Mouse (Mus musculus) Patski (cell line): ENCODE results near the gene Prim1. TPM values are rescaled to one million over a fixed set of nuclear protein-coding genes. Genes with fewer than 3 reads are reported as not detected.

Experiments
- ATAC-seq: fragments of 100-300 bp; one replicate; pipeline ENCODE4 v1.8.0; 2021
- CTCF ChIA-PET: fragments of 350-600 bp; sonication (Branson Sonifier 250); formaldehyde crosslinking; loops from one replicate; lab custom pipeline; 2022; ENCODE audit warnings: inconsistent platforms; lab: Charles Lee
- POLR2A ChIA-PET: fragments of 350-600 bp; sonication (Branson Sonifier 250); formaldehyde crosslinking; loops from one replicate; lab custom pipeline; 2022; ENCODE audit warnings: antibody characterized with exemption, inconsistent platforms; lab: Charles Lee
- DNase-seq: peaks from one replicate; pipeline ENCODE4 v3.0.0-alpha.2; 2011; ENCODE audit warnings: low read depth, low spot score
- H3K27me3 ChIP-seq: fragments of 371-371 bp; one replicate; pipeline ENCODE4 v1.5.1; 2021
- CTCF ChIP-seq: fragments of 100-300 bp; IDR thresholded peaks from one replicate; pipeline ENCODE4 v1.5.1; 2021
- in situ Hi-C: fragments of 300-500 bp; cut with MboI; formaldehyde crosslinking; loops from 3 replicates; pipeline ENCODE4 v1.11.1; 2018; ENCODE audit warnings: low pct_unique_long_range_greater_than_20kb, mixed read lengths
- polyA plus RNA-seq: library from polyadenylated mRNA; unstranded; gene quantifications from one replicate; pipeline ENCODE4 v1.2.3, GENCODE M21; 2021

Prim1 gene
- polyA plus RNA-seq, 1 experiment from 2014 or later, result 28.4 TPM

DNA sequence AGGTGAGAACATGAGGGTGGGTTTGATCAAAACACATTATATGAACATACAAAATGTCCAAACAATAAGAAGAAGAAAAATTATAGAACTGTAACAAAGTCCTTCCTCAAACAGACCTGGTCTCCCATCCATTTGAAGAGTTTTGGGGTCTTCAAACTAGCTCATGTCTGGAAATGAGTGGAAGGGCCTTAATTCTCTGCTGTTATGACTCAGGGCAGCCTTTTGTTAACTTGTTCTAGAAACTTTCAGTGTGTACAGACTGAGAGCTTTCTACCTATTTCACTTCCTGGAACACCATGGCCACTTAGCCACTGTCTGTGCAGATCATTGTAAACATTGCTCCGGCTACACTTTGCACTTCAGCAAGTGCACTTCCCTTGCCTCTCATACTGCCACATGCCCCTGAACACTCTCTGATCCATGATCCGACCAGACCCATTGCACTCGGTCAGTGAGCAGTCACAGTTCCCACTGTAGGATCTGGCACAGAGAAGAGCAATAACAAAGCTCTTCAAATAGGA lies 11.6 kb upstream of the Prim1 start:
- ATAC-seq, result no peak
- no peak for TF ChIP-seq CTCF
- in situ Hi-C loops, result loop anchor here (10.0 kb wide), 1 partner anchor 269 kb away; the partner anchor contains the start of gene Zbtb39
- ChIA-PET CTCF (no interaction called here), POLR2A (no interaction called here)
- no peak for DNase-seq
- H3K27me3 ChIP-seq, result peaks cover 42% of the 10 kb centered on the region

DNA sequence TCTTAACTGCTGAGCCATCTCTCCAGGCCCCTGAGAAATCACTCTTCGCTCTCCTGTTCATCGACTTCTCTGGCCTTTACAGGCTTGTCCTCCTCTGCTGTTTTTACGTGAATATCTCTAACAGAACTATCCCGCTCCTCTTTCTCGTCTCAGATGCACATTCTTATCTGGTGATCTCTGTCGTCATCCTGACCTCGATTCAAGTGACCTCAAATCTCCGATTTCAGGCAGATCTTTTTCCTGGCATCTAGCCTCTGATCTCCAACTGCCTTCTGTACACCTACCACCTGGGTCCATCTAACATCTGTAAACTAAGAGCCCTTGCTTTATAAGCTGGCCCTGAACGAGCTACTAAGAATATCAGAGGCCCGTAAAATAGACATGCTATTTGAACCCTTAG lies 10.1 kb upstream of the Prim1 start:
- peaks cover 36% of the 10 kb centered on the region for H3K27me3 ChIP-seq
- no peak for ATAC-seq
- DNase-seq, result no peak
- ChIA-PET POLR2A (no interaction called here), CTCF (interaction anchor here (2.7 kb wide), 1 partner anchor 60 kb away, joined by 7 read pairs; no protein-coding TSS in a partner anchor)
- in situ Hi-C loops, result loop anchor here (5.0 to 10.0 kb wide), 2 partner anchors 63 to 270 kb away; partner anchors contain the start of gene Zbtb39
- no peak for TF ChIP-seq CTCF

DNA sequence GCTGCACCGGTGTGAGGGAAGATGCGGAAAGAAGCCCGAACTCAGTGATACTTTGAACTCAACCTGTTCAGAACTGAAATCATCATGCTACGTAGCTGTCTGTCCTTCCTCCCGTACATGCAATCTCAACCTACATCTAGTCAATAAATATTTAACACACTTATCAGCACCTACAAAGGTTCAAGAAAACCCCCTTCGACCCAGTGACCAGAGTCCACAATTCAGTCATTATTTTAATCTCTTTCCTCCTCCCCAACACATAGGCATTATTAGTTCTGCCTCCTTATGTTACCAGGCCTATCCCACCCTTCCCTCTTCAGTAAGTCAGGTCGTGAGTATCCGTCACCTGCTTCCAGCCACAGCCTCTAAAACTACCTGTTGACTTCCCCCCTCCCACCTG lies 9.5 kb upstream of the Prim1 start:
- TF ChIP-seq CTCF, result no peak
- POLR2A ChIA-PET, result no interaction called here
- peaks cover 30% of the 10 kb centered on the region for H3K27me3 ChIP-seq
- in situ Hi-C loops, result loop anchor here (5.0 to 10.0 kb wide), 2 partner anchors 63 to 271 kb away; partner anchors contain the start of gene Zbtb39
- DNase-seq (no peak), ATAC-seq (no peak)
- CTCF ChIA-PET, result interaction anchor here (1.2 to 2.7 kb wide), 2 partner anchors 30 to 61 kb away, joined by 3 to 7 read pairs; partner anchors contain the start of gene Naca

DNA sequence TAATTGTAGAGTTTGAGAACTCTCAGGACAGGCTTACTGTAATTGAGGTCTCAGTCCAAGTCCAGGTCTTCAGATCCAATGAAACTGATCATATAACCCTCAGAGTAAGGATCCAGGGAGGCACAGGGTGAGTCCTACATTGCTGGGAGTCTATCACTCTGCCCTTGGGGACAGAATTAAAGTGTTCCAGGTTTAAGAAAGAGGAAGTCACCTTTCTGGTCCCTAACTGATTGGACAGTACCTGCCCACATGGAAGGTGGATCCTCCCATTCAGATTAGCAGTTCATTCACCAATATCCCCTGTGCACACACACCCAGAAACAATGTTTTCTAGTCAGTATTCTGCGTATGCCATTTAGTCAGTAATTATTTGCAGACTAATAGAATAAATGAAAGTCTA lies 7.5 kb upstream of the Prim1 start, which contains the start of gene Hsd17b6:
Gene Hsd17b6, minus strand, starts transcription at position 166 of the 400 bp plus-strand sequence.
- no peak for ATAC-seq
- TF ChIP-seq CTCF, result no peak
- no peak for DNase-seq
- peaks cover 19% of the 10 kb centered on the region for H3K27me3 ChIP-seq
- in situ Hi-C loops, result loop anchor here (5.0 to 10.0 kb wide), 2 partner anchors 65 to 273 kb away; partner anchors contain the start of gene Zbtb39
- POLR2A ChIA-PET, result interaction anchor here (0.6 kb wide), 1 partner anchor 24 kb away, joined by 3 read pairs; no protein-coding TSS in a partner anchor
- CTCF ChIA-PET, result interaction anchor here (0.9 to 1.6 kb wide), 4 partner anchors 14 to 59 kb away, joined by 3 to 5 read pairs (median 5); no protein-coding TSS in a partner anchor

DNA sequence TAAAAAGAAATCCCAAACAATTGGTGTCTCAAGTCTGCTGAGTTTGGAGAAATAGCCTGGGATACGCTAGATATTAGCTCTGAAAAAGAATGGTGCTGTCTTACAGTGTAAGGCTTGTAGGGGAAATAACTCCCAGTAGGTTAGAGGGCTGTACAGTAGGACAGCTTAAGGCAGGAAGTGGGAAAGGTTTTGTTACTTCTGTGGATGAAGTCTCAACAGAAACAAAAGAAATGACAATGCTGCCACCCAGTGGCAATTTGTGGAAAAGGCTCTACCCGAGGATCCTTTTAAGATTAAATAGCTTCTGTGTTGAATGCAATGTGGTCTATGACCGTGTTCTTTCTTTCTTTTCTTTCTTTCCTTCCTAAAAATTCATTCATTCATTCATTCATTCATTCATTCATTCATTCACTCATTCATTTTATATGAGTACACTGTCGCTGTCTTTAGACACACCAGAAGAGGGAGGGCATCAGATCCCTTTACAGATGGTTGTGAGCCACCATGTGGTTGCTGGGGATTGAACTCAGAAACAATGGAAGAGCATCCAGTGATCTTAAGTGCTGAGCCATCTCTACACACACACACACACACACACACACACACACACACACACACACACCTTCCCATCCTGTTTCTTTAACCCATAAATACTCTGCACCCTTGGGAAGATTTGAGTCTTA lies 6.6 kb upstream of the Prim1 start:
- ChIA-PET POLR2A (interaction anchor here (0.6 to 0.8 kb wide), 2 partner anchors 25 to 60 kb away, joined by 3 to 4 read pairs; no protein-coding TSS in a partner anchor), CTCF (interaction anchor here (0.9 to 2.2 kb wide), 15 partner anchors 13 to 366 kb away, joined by 3 to 9 read pairs (median 4); partner anchors contain the start of gene Stat6)
- H3K27me3 ChIP-seq, result peaks cover 19% of the 10 kb centered on the region
- peak; percentile 19 for DNase-seq
- in situ Hi-C loops, result loop anchor here (5.0 to 10.0 kb wide), 2 partner anchors 66 to 274 kb away; partner anchors contain the start of gene Zbtb39
- no peak for ATAC-seq
- peak; percentile 73 for TF ChIP-seq CTCF

DNA sequence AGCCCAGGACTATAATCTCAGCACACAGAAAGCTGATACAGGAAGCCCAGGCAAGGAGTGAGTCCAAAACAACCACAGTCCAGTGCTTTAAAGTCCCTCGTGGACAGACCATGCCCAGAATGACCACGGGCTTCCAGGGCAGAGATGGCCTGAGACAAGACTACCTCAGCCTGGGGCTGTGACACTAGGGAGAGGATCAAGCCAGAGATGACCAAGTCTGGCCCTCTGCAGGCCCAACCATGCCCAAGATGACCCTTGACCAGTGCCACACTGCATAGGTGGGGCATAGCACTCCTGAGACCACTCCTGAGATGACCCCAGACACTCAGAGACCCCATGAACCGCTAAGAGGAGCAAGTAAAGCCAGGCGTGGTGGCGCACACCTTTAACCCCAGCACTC lies 5.2 kb upstream of the Prim1 start:
- peaks cover 19% of the 10 kb centered on the region for H3K27me3 ChIP-seq
- DNase-seq, result no peak
- POLR2A ChIA-PET, result no interaction called here
- CTCF ChIA-PET, result interaction anchor here (2.2 kb wide), 1 partner anchor 66 kb away, joined by 4 read pairs; no protein-coding TSS in a partner anchor
- no peak for TF ChIP-seq CTCF
- in situ Hi-C loops, result loop anchor here (5.0 to 10.0 kb wide), 2 partner anchors 67 to 275 kb away; partner anchors contain the start of gene Zbtb39
- ATAC-seq, result no peak

DNA sequence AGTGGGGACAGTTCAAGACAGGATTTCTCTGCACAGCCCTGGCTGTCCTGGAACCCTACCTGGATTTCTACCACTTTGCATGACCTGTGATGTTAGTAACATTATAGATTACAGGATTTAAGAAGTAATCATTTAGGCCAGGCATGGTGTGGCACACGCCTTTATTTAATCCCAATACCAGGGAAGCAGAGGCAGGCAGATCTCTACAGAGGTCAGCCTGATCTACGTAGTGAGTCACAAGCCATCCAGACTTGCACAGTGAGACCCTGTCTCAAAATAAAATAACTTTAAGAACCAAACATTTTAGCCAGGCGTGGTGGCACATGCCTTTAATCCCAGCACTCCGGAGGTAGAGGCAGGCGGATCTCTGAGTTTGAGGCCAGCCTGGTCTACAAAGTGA lies 7.2 kb downstream of the Prim1 start:
- in situ Hi-C loops, result no loop called here
- ChIA-PET POLR2A (no interaction called here), CTCF (no interaction called here)
- no peaks in the 10 kb centered on the region for H3K27me3 ChIP-seq
- DNase-seq (no peak), ATAC-seq (no peak)
- TF ChIP-seq CTCF, result no peak

DNA sequence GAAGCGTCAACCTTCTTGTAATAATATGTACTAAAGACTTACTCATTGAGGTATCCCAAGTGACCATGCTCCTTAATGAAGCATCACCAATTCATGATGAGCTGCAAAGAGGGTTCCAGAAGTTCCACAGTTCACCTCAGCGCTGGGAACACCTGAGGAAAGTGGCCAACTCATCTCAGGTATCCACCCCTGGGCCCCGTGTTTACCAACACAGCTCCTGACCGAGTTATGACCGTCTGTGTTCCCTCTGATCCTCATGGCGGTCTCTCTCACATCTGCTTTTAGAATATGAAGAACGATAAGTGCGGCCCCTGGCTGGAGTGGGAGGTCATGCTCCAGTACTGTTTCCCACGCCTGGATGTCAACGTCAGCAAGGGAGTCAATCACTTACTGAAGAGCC lies 8.5 kb downstream of the Prim1 start:
- DNase-seq (no peak), ATAC-seq (no peak)
- H3K27me3 ChIP-seq, result no peaks in the 10 kb centered on the region
- TF ChIP-seq CTCF, result no peak
- CTCF ChIA-PET, result interaction anchor here (1.7 kb wide), 1 partner anchor 11 kb away, joined by 6 read pairs; the partner anchor contains the start of gene Naca
- POLR2A ChIA-PET, result no interaction called here
- in situ Hi-C loops, result no loop called here

DNA sequence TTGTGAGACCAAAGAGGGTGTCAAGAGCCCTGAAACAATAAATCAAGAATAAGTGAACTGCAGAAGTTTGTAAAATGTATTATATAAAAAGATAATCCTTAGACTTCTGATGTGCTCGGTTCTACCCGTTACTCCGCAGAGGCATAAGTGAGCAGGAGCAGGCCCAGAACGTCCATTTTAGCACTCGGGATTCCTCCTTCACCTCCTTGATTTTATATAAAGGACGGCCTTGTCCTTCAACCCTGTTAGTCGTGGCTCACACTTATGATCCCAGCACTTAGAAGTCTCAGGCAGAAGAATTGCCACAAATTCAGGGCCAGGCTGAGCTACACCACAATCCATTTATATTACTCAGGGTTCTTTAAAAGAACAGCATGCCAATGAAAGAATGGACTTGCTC lies 15.0 kb downstream of the Prim1 start:
- H3K27me3 ChIP-seq, result no peaks in the 10 kb centered on the region
- DNase-seq, result no peak
- no peak for TF ChIP-seq CTCF
- no peak for ATAC-seq
- CTCF ChIA-PET, result interaction anchor here (1.5 kb wide), 1 partner anchor 27 kb away, joined by 6 read pairs; no protein-coding TSS in a partner anchor
- POLR2A ChIA-PET, result no interaction called here
- in situ Hi-C loops, result loop anchor here (25.0 kb wide), 1 partner anchor 743 kb away; the partner anchor contains the start of gene Mbd6

DNA sequence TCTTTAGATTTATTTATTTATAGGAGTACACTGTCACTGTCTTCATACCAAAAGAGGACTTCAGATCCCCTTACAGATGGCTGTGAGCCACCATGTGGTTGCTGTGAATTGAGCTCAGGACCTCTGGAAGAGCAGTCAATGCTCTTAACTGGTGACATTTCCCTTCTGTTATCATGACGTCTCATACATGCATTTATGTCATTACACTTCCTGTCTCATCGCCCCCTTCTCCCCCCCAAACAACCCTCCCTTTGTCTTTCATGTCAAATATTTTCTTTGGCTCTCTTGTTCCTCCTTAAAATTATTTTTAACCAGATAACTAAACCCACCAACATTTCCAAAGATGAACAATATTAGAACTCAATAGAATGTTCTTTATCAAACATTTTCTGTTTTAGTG lies 15.9 kb downstream of the Prim1 start:
- POLR2A ChIA-PET, result no interaction called here
- CTCF ChIA-PET, result interaction anchor here (1.5 to 1.7 kb wide), 2 partner anchors 13 to 27 kb away, joined by 3 to 6 read pairs; no protein-coding TSS in a partner anchor
- DNase-seq (no peak), ATAC-seq (no peak)
- no peaks in the 10 kb centered on the region for H3K27me3 ChIP-seq
- no peak for TF ChIP-seq CTCF
- in situ Hi-C loops, result loop anchor here (25.0 kb wide), 1 partner anchor 744 kb away; the partner anchor contains the start of gene Mbd6
